ENCODE assay signal across 34 mouse cellular contexts in genomic region chr10:89490250-89490649, GRCm38 (mm10). TPM values are rescaled to one million over a fixed set of nuclear protein-coding genes. Genes with fewer than 3 reads are reported as not detected.
DNase-seq lines count a peak whose midpoint lies in the region; ATAC-seq and TF ChIP-seq lines count a peak whose summit lies in the region.
"Had no signal": no experiment of that assay in that cellular context is flagged by ENCODE, and none has a peak within 500 bp of the region (broad histone marks: within the 10 kb centered on the region; RNA-seq: fewer than 3 reads in every experiment).

No protein-coding gene starts in this region.

- H3K4me2 ChIP-seq in liver, embryonic 12.5 days: no peak overlapping the region
- H3K4me2 ChIP-seq: heart, embryonic 12.5 days; heart, embryonic 15.5 days; hindbrain, embryonic 13.5 days; intestine, embryonic 15.5 days had no signal

- H3K4me1 ChIP-seq in liver, adult 2 months (ENCODE audit: control insufficient read depth, insufficient read depth, low read length): peaks cover 37% of the 10 kb centered on the region
- no peaks in the 10 kb centered on the region; the same call in 1 of the 2 replicates for H3K4me1 ChIP-seq in liver, embryonic 12.5 days
- H3K4me1 ChIP-seq: heart, embryonic 12.5 days; heart, embryonic 15.5 days; intestine, embryonic 15.5 days had no signal

- DNase-seq in adrenal gland, adult (ENCODE audit: inconsistent age in 2 of 2, low spot score in 1 of 2): peak; percentile 31 to 82
- no peak for DNase-seq in adrenal gland, adult 18-20 months (ENCODE audit: low spot score in 2 of 2)
- DNase-seq in liver, adult 2 months (ENCODE audit: extremely low read depth, low read depth, low spot score): peak; percentile 57
- DNase-seq in adrenal gland, postnatal 10 days: peak; percentile 18
- DNase-seq in fat pad, adult 2 months (ENCODE audit: extremely low read depth, low read depth, low spot score): peak; percentile 43
- no peak for DNase-seq in thymus, postnatal 4 days
- DNase-seq: B cell, adult 2 months; cerebellum, adult 11 months; cerebellum, adult 2 months; cerebellum, postnatal 10 days; cerebellum, postnatal 36 days; embryo, embryonic 11 days; forebrain, postnatal 0 days; gastrocnemius, adult 2 months; gastrocnemius, postnatal 14 days; heart, adult 18-20 months; heart, postnatal 10 days; heart, postnatal 36 days; kidney, adult 11 months had no signal

- WGBS in liver, adult 2 months: 67% methylated on average over 3 of the region's 3 CpGs
- WGBS in liver, embryonic 12.5 days (ENCODE audit: insufficient replicate concordance): 74% methylated on average over 3 of the region's 3 CpGs

- H3K4me3 ChIP-seq in liver, adult 2 months (ENCODE audit: insufficient read depth, low read depth, low read length): no peak overlapping the region
- no peak overlapping the region for H3K4me3 ChIP-seq in liver, embryonic 12.5 days
- H3K4me3 ChIP-seq: gastrocnemius, adult 2 months; heart, embryonic 12.5 days; heart, embryonic 15.5 days; hindbrain, embryonic 10.5 days; hindbrain, embryonic 13.5 days; intestine, embryonic 15.5 days had no signal

- H3K36me3 ChIP-seq in liver, adult 2 months (ENCODE audit: control insufficient read depth, insufficient read depth, low read length): peaks cover 77% of the 10 kb centered on the region
- no peaks in the 10 kb centered on the region for H3K36me3 ChIP-seq in liver, embryonic 12.5 days
- H3K36me3 ChIP-seq: G1E; heart, embryonic 12.5 days; heart, embryonic 15.5 days; hindbrain, embryonic 10.5 days; hindbrain, embryonic 13.5 days; intestine, embryonic 15.5 days had no signal

- H3K79me2 ChIP-seq in liver, adult 2 months (ENCODE audit: control insufficient read depth, insufficient read depth, low read length): peaks cover 32% of the 10 kb centered on the region; the same call in 1 of the 2 replicates

- H3K9me3 ChIP-seq in liver, embryonic 12.5 days (replicated peaks): no peaks in the 10 kb centered on the region
- H3K9me3 ChIP-seq: G1E; heart, embryonic 12.5 days; heart, embryonic 15.5 days; hindbrain, embryonic 10.5 days; hindbrain, embryonic 13.5 days; intestine, embryonic 15.5 days had no signal

- TF ChIP-seq POLR2A in liver, adult 2 months (IDR thresholded peaks at IDR 0.05; ENCODE audit: extremely low read depth, insufficient read depth, low read length): no peak

- peak overlapping the region; percentile 10; the same call in 1 of the 2 replicates for H3K9ac ChIP-seq in liver, adult 2 months (ENCODE audit: low read depth, low read length)
- H3K9ac ChIP-seq in liver, embryonic 12.5 days: no peak overlapping the region
- H3K9ac ChIP-seq: forebrain, postnatal 0 days; heart, embryonic 12.5 days; heart, embryonic 15.5 days; hindbrain, embryonic 13.5 days; intestine, embryonic 15.5 days had no signal

- no peaks in the 10 kb centered on the region for H3K27me3 ChIP-seq in liver, adult 2 months (ENCODE audit: control insufficient read depth, insufficient read depth, low read length)
- no peaks in the 10 kb centered on the region for H3K27me3 ChIP-seq in liver, embryonic 12.5 days (replicated peaks)
- H3K27me3 ChIP-seq: CH12.LX; heart, embryonic 12.5 days; heart, embryonic 15.5 days; intestine, embryonic 15.5 days; Patski had no signal

- peak overlapping the region; percentile 58 for H3K27ac ChIP-seq in liver, adult 2 months (replicated peaks; ENCODE audit: insufficient read depth, low read depth, low read length)
- no peak overlapping the region for H3K27ac ChIP-seq in liver, embryonic 12.5 days
- H3K27ac ChIP-seq: gastrocnemius, adult 2 months; heart, embryonic 15.5 days; hindbrain, embryonic 10.5 days; hindbrain, embryonic 13.5 days; intestine, embryonic 15.5 days had no signal

- ATAC-seq in liver, embryonic 12.5 days: no peak
- ATAC-seq in megakaryocyte-erythroid progenitor cell, adult 5-6 weeks (replicated peaks; ENCODE audit: low FRiP score, low TSS enrichment, poor library complexity, severe bottlenecking): no peak
- ATAC-seq: forebrain, embryonic 14.5 days; forebrain, postnatal 0 days; hindbrain, embryonic 16.5 days; intestine, embryonic 15.5 days; Patski had no signal

- no peak for TF ChIP-seq CTCF in liver, adult 2 months (IDR thresholded peaks at IDR 0.05; ENCODE audit: low read depth, low read length)

RNA-seq across cellular contexts. Expression of gene Nr1h4, which starts 43.1 kb away (rescaled TPM):
- total RNA-seq in adrenal gland, adult 18-20 months (2021): 10 to 100 TPM in 1 of 2 experiments, 1 to 10 TPM in 1; 6.7 to 17.2 TPM
- 131 and 168 TPM in 2 replicates for total RNA-seq in liver, adult 2 months (2014; rRNA removed)
- 52.2 and 58.4 TPM in 2 replicates for polyA plus RNA-seq in liver, adult 2 months (2012; rRNA removed)
- polyA plus RNA-seq in liver, embryonic 12.5 days (2016; fragmentation: Nextera tagmentation; extraction: Ambion mirVana): 2.2 and 2.8 TPM in 2 replicates
- total RNA-seq in adrenal gland, postnatal 10 days (2021): 10 to 100 TPM; 14.5 to 19.2 TPM
- total RNA-seq in megakaryocyte-erythroid progenitor cell, adult 5-6 weeks (2014; fragmentation: Nextera tagmentation): not detected in 2 replicates
- total RNA-seq in megakaryocyte-erythroid progenitor cell, adult 5-6 weeks (2017): not detected in 2 replicates
- total RNA-seq: CH12.LX; forebrain, postnatal 0 days; G1E; gastrocnemius, postnatal 14 days had no signal
- polyA plus RNA-seq: embryonic facial prominence, embryonic 11.5 days; embryonic facial prominence, embryonic 14.5 days; forebrain, embryonic 11.5 days; forebrain, postnatal 0 days; G1E; hindbrain, embryonic 10.5 days; hindbrain, embryonic 13.5 days had no signal

RNA-seq across cellular contexts. Expression of gene Gas2l3, which starts 46.5 kb away (rescaled TPM):
- total RNA-seq in adrenal gland, adult 18-20 months (2021): 1 to 10 TPM; 2.2 TPM
- 1.2 and 1.9 TPM in 2 replicates for total RNA-seq in liver, adult 2 months (2014; rRNA removed)
- polyA plus RNA-seq in liver, adult 2 months (2012; rRNA removed): 0.29 and 0.38 TPM in 2 replicates
- polyA plus RNA-seq in liver, embryonic 12.5 days (2016; fragmentation: Nextera tagmentation; extraction: Ambion mirVana): 6.7 and 8.0 TPM in 2 replicates
- total RNA-seq in adrenal gland, postnatal 10 days (2021): 10 to 100 TPM in 1 of 2 experiments, 1 to 10 TPM in 1; 6.8 to 13.3 TPM
- total RNA-seq in megakaryocyte-erythroid progenitor cell, adult 5-6 weeks (2014; fragmentation: Nextera tagmentation): 5.3 and 8.5 TPM in 2 replicates
- 4.9 and 12.9 TPM in 2 replicates for total RNA-seq in megakaryocyte-erythroid progenitor cell, adult 5-6 weeks (2017)
- polyA plus RNA-seq: G1E had no signal

Comparison
In these comparisons a context has a peak if more than half of its experiments do, and no peak if none do; other contexts are left out.
1. DNase-seq: peak in adrenal gland, adult (2 of 2), liver, adult 2 months (single experiment), adrenal gland, postnatal 10 days (single experiment) and fat pad, adult 2 months (single experiment); none in adrenal gland, adult 18-20 months (0 of 2) and thymus, postnatal 4 days (single experiment).
2. RNA of gene Nr1h4, which starts 43.1 kb away (total RNA-seq): 131 to 168 TPM in liver, adult 2 months, 14.5 to 19.2 TPM in adrenal gland, postnatal 10 days and 6.7 to 17.2 TPM in adrenal gland, adult 18-20 months; not detected in megakaryocyte-erythroid progenitor cell, adult 5-6 weeks; every median in the first group is over 4 times any median in the second.